Mouse (Mus musculus): Measurements from ENCODE around the gene Ager. TPM values are rescaled to one million over a fixed set of nuclear protein-coding genes. Genes with fewer than 3 reads are reported as not detected.
A peak's percentile ranks its signal among the peaks of the same experiment; 100 is the strongest.

The Ager gene
- total RNA-seq, 2 experiments from 2014 or later: not detected

- DNase-seq (ENCODE audit: low spot score): peak; percentile 66
Observed at GRCm38 (mm10) chr17:34604511-34605237, 7.0 kb downstream of the Ager start.

- DNase-seq (ENCODE audit: low spot score): peak; percentile 97
Observed at GRCm38 (mm10) chr17:34605609-34606008, 7.9 kb downstream of the Ager start.

- no peak for DNase-seq (ENCODE audit: low spot score)
Observed at GRCm38 (mm10) chr17:34606186-34607039, 8.8 kb downstream of the Ager start.

GRCm38 (mm10) chr17:34607997-34608396, 10.3 kb downstream of the Ager start:
- no peak for DNase-seq (ENCODE audit: low spot score)

GRCm38 (mm10) chr17:34611050-34611449, 13.4 kb downstream of the Ager start:
- DNase-seq (ENCODE audit: low spot score): no peak

GRCm38 (mm10) chr17:34613054-34613645, 15.5 kb downstream of the Ager start:
- DNase-seq (ENCODE audit: low spot score): no peak

GRCm38 (mm10) chr17:34613830-34614229, 16.2 kb downstream of the Ager start:
- DNase-seq (ENCODE audit: low spot score): no peak

GRCm38 (mm10) chr17:34615871-34616270, 18.2 kb downstream of the Ager start, which contains the start of gene Egfl8:
Egfl8 (minus strand) TSS chr17:34615971.
- no peak for DNase-seq (ENCODE audit: low spot score)

- peak; percentile 76 for DNase-seq (ENCODE audit: low spot score)
Observed at GRCm38 (mm10) chr17:34618999-34619398, 21.3 kb downstream of the Ager start.

GRCm38 (mm10) chr17:34621006-34621405, 23.3 kb downstream of the Ager start:
- no peak for DNase-seq (ENCODE audit: low spot score)

- no peak for DNase-seq (ENCODE audit: low spot score)
Observed at GRCm38 (mm10) chr17:34623161-34623560, 25.5 kb downstream of the Ager start.

GRCm38 (mm10) chr17:34624981-34625380, 27.3 kb downstream of the Ager start:
- DNase-seq (ENCODE audit: low spot score): no peak

- no peak for DNase-seq (ENCODE audit: low spot score)
Observed at GRCm38 (mm10) chr17:34626062-34626772, 28.6 kb downstream of the Ager start.

GRCm38 (mm10) chr17:34626773-34627092, 29.1 kb downstream of the Ager start:
- DNase-seq (ENCODE audit: low spot score): no peak

GRCm38 (mm10) chr17:34627093-34627942, 29.7 kb downstream of the Ager start:
- peak; percentile 84 for DNase-seq (ENCODE audit: low spot score)

GRCm38 (mm10) chr17:34627943-34628643, 30.4 kb downstream of the Ager start, which contains the start of gene Ppt2:
Ppt2 (minus strand) TSS chr17:34628510.
- peak; percentile 50 for DNase-seq (ENCODE audit: low spot score)

GRCm38 (mm10) chr17:34628644-34628967, 30.9 kb downstream of the Ager start:
- DNase-seq (ENCODE audit: low spot score): no peak

- DNase-seq (ENCODE audit: low spot score): no peak
Observed at GRCm38 (mm10) chr17:34629221-34629751, 31.6 kb downstream of the Ager start, which contains the start of gene Prrt1. Prrt1 (plus strand) TSS chr17:34629533.

- no peak for DNase-seq (ENCODE audit: low spot score)
Observed at GRCm38 (mm10) chr17:34629796-34630603, 32.3 kb downstream of the Ager start.
